Mouse (Mus musculus) lung, postnatal 0 days (tissue): ENCODE results near the gene Zscan26. TPM values are rescaled to one million over a fixed set of nuclear protein-coding genes. Genes with fewer than 3 reads are reported as not detected.
"Not testable (repeated sequence)": the region's sequence is repeated elsewhere in the genome, so short reads cannot be mapped to it uniquely, and the experiment has no call there.

Experiments
- ATAC-seq: fragments of 200-750 bp; cut with Nextera tagmentation; 2 replicates; pipeline ENCODE4 v1.8.0; 2017; ENCODE audit warnings: moderate library complexity
- DNase-seq: peaks from one replicate; pipeline ENCODE4 v3.0.0-alpha.2; 2016; ENCODE audit warnings: low spot score
- H3K27ac ChIP-seq: fragments of 300-500 bp; sonication (generic); 2 replicates; pipeline ENCODE4 v1.5.1; 2014; ENCODE audit warnings: antibody characterized with exemption, mild to moderate bottlenecking, low read length, mixed read lengths
- H3K27me3 ChIP-seq: fragments of 300-500 bp; sonication (generic); replicated peaks from 2 replicates; pipeline ENCODE4 v1.6.1; 2014; ENCODE audit warnings: low read length, mixed read lengths; ENCODE audit not compliant: insufficient read depth
- H3K36me3 ChIP-seq: fragments of 300-500 bp; sonication (generic); 2 replicates; pipeline ENCODE4 v1.6.1; 2014; ENCODE audit warnings: low read length, mixed read lengths; ENCODE audit not compliant: insufficient read depth
- H3K4me1 ChIP-seq: fragments of 300-500 bp; sonication (generic); 2 replicates; pipeline ENCODE4 v1.6.1; 2014; ENCODE audit warnings: antibody characterized with exemption, low read depth, low read length, mixed read lengths; ENCODE audit not compliant: insufficient read depth
- H3K4me2 ChIP-seq: fragments of 300-500 bp; sonication (generic); replicated peaks from 2 replicates; pipeline ENCODE4 v1.6.1; 2014; ENCODE audit warnings: low read depth, mild to moderate bottlenecking, low read length, moderate library complexity, mixed read lengths
- H3K4me3 ChIP-seq: fragments of 300-500 bp; sonication (generic); 2 replicates; pipeline ENCODE4 v1.5.1; 2014; ENCODE audit warnings: low read depth, low read length
- H3K9ac ChIP-seq: fragments of 300-500 bp; sonication (generic); replicated peaks from 2 replicates; pipeline ENCODE4 v1.6.1; 2014; ENCODE audit warnings: low read depth, mild to moderate bottlenecking
- H3K9me3 ChIP-seq: fragments of 300-500 bp; sonication (generic); 2 replicates; pipeline ENCODE4 v1.6.1; 2016; ENCODE audit warnings: low read length, mixed read lengths
- CTCF ChIP-seq: IDR thresholded peaks from 2 replicates; pipeline ENCODE4 v1.5.1; 2016; ENCODE audit warnings: antibody characterized with exemption, mild to moderate bottlenecking
- EP300 ChIP-seq: IDR thresholded peaks from 2 replicates; pipeline ENCODE4 v1.6.1; 2016; ENCODE audit warnings: antibody characterized with exemption, mild to moderate bottlenecking, control low read depth
- WGBS: fragments of 180-500 bp; shearing (Covaris S2); extraction: QIAGEN DNeasy Blood & Tissue Kit; methylation state at CpG from one replicate; pipeline ENCODE4 v1.1.7; 2014; 5-methylcytosine and 5-hydroxymethylcytosine counted together
- polyA plus RNA-seq: library from polyadenylated mRNA; unstranded; fragments of >200 nt; fragmentation: Nextera tagmentation; extraction: Ambion mirVana; gene quantifications from 2 replicates; pipeline ENCODE4 v1.2.1, GENCODE M21; 2015

Gene Zscan26
- polyA plus RNA-seq = 30.2 and 33.0 TPM in 2 replicates

- WGBS = under 1% methylated on average over 23 of the region's 23 CpGs
- no peaks in the 10 kb centered on the region for H3K9me3 ChIP-seq
- H3K4me3 ChIP-seq = peak within 1 kb of the TSS; percentile 85
- no peaks in the 10 kb centered on the region for H3K36me3 ChIP-seq
- DNase-seq = peak; percentile 91
- TF ChIP-seq CTCF (no peak), EP300 (peak; percentile 43; the same call in 1 of the 2 replicates)
- H3K27ac ChIP-seq = peak within 1 kb of the TSS; percentile 86
- no peaks in the 10 kb centered on the region for H3K27me3 ChIP-seq
- H3K9ac ChIP-seq = peak within 1 kb of the TSS; percentile 76
- peak within 1 kb of the TSS; percentile 66 for H3K4me2 ChIP-seq
- peak; percentile 90 for ATAC-seq
- no peaks in the 10 kb centered on the region; the same call in 1 of the 2 replicates for H3K4me1 ChIP-seq
Observed at GRCm38 (mm10) chr13:21453449-21453848, at the start of gene Zscan26. Gene Zscan26 (minus strand): TSS chr13:21453730.

DNA sequence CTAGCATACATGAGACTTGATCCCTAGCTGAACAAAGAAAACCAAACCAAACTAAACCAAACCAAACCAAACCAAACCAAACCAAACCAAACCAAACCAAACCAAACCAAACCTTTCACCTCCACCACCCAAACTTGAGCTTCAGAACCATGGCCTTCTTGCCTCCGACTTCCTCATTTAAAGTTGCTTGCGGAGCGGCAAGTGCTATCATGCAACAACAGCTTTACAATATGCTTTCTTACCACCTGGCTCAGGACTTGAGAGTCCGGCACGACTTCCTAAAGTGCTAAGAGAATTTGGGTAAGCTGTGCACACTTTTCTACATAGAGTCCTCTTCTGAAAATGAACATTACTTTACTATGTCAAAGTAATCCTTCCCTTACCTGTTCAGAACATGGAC is 48.8 kb upstream of the Zscan26 start:
- ATAC-seq (no peak), DNase-seq (no peak)
- Histone ChIP-seq H3K36me3 (no peaks in the 10 kb centered on the region), H3K27me3 (no peaks in the 10 kb centered on the region), H3K4me3 (no peak overlapping the region), H3K9me3 (no peaks in the 10 kb centered on the region), H3K9ac (no peak overlapping the region), H3K4me1 (no peaks in the 10 kb centered on the region), H3K4me2 (no peak overlapping the region), H3K27ac (no peak overlapping the region)
- WGBS = 82% methylated on average over 5 of the region's 5 CpGs
- TF ChIP-seq CTCF (no peak), EP300 (no peak)

- 91% methylated on average over 17 of the region's 17 CpGs for WGBS
- not testable (repeated sequence) for H3K36me3 ChIP-seq, H3K4me3 ChIP-seq, H3K27ac ChIP-seq, H3K4me1 ChIP-seq, H3K9me3 ChIP-seq, DNase-seq, H3K4me2 ChIP-seq, ATAC-seq, H3K9ac ChIP-seq, H3K27me3 ChIP-seq
Observed at GRCm38 (mm10) chr13:21501182-21501581, 47.7 kb upstream of the Zscan26 start, which contains the start of gene Gm11273. Gene Gm11273 (minus strand): TSS chr13:21501418.

DNA sequence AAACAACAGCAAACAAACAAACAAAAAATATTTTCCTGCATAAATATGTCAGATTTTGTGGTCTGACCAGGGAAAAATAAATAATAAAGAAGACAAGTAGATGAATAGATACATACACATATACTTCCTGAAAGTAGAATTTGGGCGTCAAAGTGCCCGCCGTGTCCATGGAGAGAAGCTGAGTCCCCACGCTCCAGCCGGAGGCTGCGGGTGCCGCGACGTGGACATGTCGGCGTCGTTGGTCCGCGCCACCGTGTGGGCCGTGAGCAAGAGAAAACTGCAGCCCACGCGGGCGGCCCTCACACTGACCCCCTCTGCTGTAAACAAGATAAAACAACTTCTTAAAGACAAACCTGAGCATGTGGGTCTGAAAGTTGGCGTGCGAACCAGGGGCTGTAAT is 41.5 kb upstream of the Zscan26 start, which contains the start of gene AK157302:
TSS of gene AK157302 (plus strand) at position 144 of the 400 bp plus-strand sequence.
- Histone ChIP-seq H3K9ac (no peak within 1 kb of the TSS), H3K4me2 (no peak within 1 kb of the TSS), H3K27me3 (no peaks in the 10 kb centered on the region), H3K4me3 (no peak within 1 kb of the TSS), H3K4me1 (no peaks in the 10 kb centered on the region), H3K9me3 (no peaks in the 10 kb centered on the region), H3K36me3 (no peaks in the 10 kb centered on the region), H3K27ac (no peak within 1 kb of the TSS)
- WGBS = 95% methylated on average over 21 of the region's 21 CpGs
- ATAC-seq (no peak), DNase-seq (no peak)
- no peak for TF ChIP-seq CTCF
- no peak for TF ChIP-seq EP300

DNA sequence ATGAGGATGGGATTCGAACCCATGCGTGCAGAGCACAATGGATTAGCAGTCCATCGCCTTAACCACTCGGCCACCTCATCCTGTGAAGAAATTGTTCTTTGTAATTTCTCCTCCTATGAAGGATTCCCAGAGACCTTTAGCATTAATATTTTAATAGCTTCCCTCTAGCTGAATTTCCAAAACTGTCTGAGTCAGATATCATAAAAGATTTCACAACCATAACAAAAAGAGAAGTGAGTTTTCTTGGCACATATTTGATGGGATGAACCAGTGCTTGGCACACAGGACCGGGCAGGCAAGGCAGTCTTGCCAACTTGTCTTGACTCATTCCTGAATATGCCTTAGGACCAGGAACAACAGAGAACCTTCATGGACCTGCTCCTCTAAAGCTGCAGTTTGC is 39.3 kb upstream of the Zscan26 start:
- Histone ChIP-seq H3K27me3 (no peaks in the 10 kb centered on the region), H3K9ac (no peak overlapping the region), H3K36me3 (no peaks in the 10 kb centered on the region), H3K9me3 (no peaks in the 10 kb centered on the region), H3K4me1 (no peaks in the 10 kb centered on the region), H3K4me3 (no peak overlapping the region), H3K27ac (no peak overlapping the region), H3K4me2 (no peak overlapping the region)
- DNase-seq = no peak
- ATAC-seq = no peak
- 89% methylated on average over 5 of the region's 5 CpGs for WGBS
- TF ChIP-seq EP300 = no peak
- TF ChIP-seq CTCF = no peak

DNA sequence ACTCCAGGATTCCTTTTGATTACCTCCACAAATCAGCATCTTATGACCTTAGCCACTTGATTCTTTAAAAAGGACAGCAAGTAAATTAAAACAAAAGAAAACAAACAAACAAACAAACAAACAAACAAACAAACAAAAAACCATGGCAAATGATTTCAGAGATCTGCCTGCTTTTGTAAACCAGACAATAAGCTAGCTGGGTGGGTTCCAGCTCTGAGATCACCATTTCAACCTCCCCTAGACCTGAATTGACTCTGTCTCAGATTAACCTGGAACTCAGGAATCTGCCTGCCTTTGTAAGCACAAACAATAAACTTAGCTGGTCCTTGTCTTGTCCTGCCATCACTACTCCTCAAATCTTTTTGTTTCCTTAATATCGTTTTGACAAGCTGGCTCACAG is 33.4 kb upstream of the Zscan26 start:
- Histone ChIP-seq H3K4me1 (no peaks in the 10 kb centered on the region), H3K4me2 (no peak overlapping the region), H3K9me3 (no peaks in the 10 kb centered on the region), H3K36me3 (no peaks in the 10 kb centered on the region), H3K27ac (no peak overlapping the region), H3K27me3 (no peaks in the 10 kb centered on the region), H3K9ac (no peak overlapping the region), H3K4me3 (no peak overlapping the region)
- WGBS = 88% methylated on average over 1 of the region's 1 CpGs
- ATAC-seq (no peak), DNase-seq (no peak)
- TF ChIP-seq CTCF (no peak), EP300 (no peak)
